ENCODE assay signal across 19 mouse cellular contexts in the genomic region with DNA sequence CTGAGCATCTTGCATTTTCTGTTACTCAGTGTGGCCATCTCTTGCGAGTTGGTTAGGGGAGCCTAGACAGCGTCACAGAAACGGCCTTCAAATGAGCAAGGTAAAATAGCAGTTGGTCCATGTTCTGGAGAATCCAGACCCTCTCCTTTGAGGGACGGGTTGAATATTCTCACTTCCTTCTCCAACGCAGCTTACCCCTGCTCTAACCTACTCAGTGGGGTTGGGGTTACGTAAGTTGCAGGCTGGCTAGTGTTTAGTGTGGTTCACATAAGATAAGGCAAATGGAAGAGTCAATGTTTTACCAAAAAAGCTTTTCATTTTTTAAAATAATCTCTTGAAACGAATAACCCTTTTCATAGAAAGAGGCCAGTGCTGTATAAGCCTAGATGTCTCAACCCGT.
A peak's percentile ranks its signal among the peaks of the same experiment; 100 is the strongest.
DNase-seq lines count a peak whose midpoint lies in the region; ATAC-seq and TF ChIP-seq lines count a peak whose summit lies in the region.
"Had no signal": no experiment of that assay in that cellular context is flagged by ENCODE, and none has a peak within 500 bp of the region (broad histone marks: within the 10 kb centered on the region; RNA-seq: fewer than 3 reads in every experiment).

No protein-coding gene starts in this region.

- no peak overlapping the region for H3K4me3 ChIP-seq in layer of hippocampus, adult 2 months
- H3K4me3 ChIP-seq: embryonic facial prominence, embryonic 10.5 days; embryonic facial prominence, embryonic 12.5 days; forebrain, embryonic 13.5 days; forebrain, embryonic 15.5 days had no signal

- H3K27ac ChIP-seq in layer of hippocampus, adult 2 months = peak overlapping the region; percentile 78
- H3K27ac ChIP-seq: embryonic facial prominence, embryonic 10.5 days; embryonic facial prominence, embryonic 12.5 days; forebrain, embryonic 13.5 days; forebrain, embryonic 15.5 days had no signal

- no peak for TF ChIP-seq CTCF in layer of hippocampus, adult 2 months (conservative IDR thresholded peaks at IDR 0.05)

- peak; percentile 91 for ATAC-seq in granulocyte monocyte progenitor cell, adult 5-6 weeks (replicated peaks; ENCODE audit: poor library complexity, severe bottlenecking)
- ATAC-seq in megakaryocyte progenitor cell, adult 5-6 weeks (replicated peaks; ENCODE audit: poor library complexity) = peak; percentile 43; the same call in 1 of the 2 replicates
- ATAC-seq: forebrain, embryonic 13.5 days; forebrain, embryonic 15.5 days had no signal

- DNase-seq in layer of hippocampus, adult 2 months (ENCODE audit: low spot score in 2 of 2) = no peak
- no peak for DNase-seq in layer of hippocampus, postnatal 25 days (ENCODE audit: extremely low spot score in 1 of 2, low spot score in 1 of 2)
- no peak for DNase-seq in gastrocnemius, adult 18-20 months (ENCODE audit: low spot score)
- DNase-seq in kidney, postnatal 10 days = no peak
- DNase-seq: adrenal gland, adult 2 months; adrenal gland, postnatal 10 days; adrenal gland, postnatal 25 days; cerebellum, adult 11 months; cerebellum, adult 18-20 months; cerebellum, adult 8-10 months; cerebellum, adult 9-11 months; cerebellum, postnatal 14 days; cerebellum, postnatal 36 days had no signal
